Mouse (Mus musculus) heart, postnatal 14 days (tissue): ENCODE results near the gene Glb1. TPM values are rescaled to one million over a fixed set of nuclear protein-coding genes. Genes with fewer than 3 reads are reported as not detected.

Experiments
- total RNA-seq, 2 experiments: library from RNA; stranded (reverse); gene quantifications; 2 replicates each; pipeline ENCODE4 v1.2.3; 2021

Glb1 gene
- total RNA-seq, 2 experiments from 2014 or later = 18.5 to 19.2 TPM

Other genes starting within 250 kb of the Glb1 start
- not detected for gene Bcl2a1c, start 70.9 kb upstream of the Glb1 start, total RNA-seq
- 10 to 100 TPM; 35.4 to 41.3 TPM for gene Crtap, start 10.4 kb upstream of the Glb1 start, total RNA-seq
- 1 to 10 TPM; 4.5 to 4.8 TPM for gene Tmppe, start within 50 bp of the Glb1 start, total RNA-seq
- gene Ccr4, start 103.8 kb downstream of the Glb1 start, total RNA-seq = under 1 TPM in 1 of 2 experiments, not detected in 1; 0.68 TPM
- not detected for gene C130032M10Rik, start 114.6 kb downstream of the Glb1 start, total RNA-seq
- not detected for gene Trim71, start 163.3 kb downstream of the Glb1 start, total RNA-seq
- 10 to 100 TPM; 22.5 to 25.5 TPM for gene Cnot10, start 239.1 kb downstream of the Glb1 start, total RNA-seq